Mouse (Mus musculus) frontal cortex, adult 2 months (tissue): ENCODE results near the gene Ms4a3. TPM values are rescaled to one million over a fixed set of nuclear protein-coding genes. Genes with fewer than 3 reads are reported as not detected.

Experiments
- DNase-seq, 2 experiments: peaks; one replicate each; pipeline ENCODE4 v3.0.0; 2022; ENCODE audit warnings: low spot score in 1 of 2; ENCODE audit errors: extremely low spot score in 1 of 2
- polyA plus RNA-seq: library from polyadenylated mRNA; depleted of rRNA; stranded (reverse); fragments of >200 nt; gene quantifications from 2 replicates; pipeline ENCODE4 v1.2.3, GENCODE M21; 2012; rRNA removed

Gene Ms4a3
- not detected in 2 replicates for polyA plus RNA-seq

DNA sequence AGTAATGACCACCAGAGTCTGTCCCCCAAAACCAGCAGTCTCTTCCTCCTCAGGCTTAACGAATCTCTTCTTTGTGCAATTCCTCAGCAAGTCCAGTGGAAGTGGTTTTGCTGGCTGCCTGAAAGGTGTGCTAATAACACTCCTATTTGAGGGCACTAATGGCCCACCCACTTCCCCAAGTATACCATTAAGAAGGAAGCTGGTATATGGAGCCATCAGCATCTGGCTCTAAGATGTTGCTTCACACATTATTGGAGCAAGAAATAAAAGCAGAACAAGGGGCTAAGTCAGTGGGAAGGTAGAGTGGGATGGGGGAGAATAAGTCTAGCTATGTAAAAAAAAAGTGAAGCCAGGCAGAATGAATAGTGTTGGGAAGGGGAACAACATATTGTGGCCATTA is at the start of gene Ms4a3:
Ms4a3 (minus strand) TSS at position 120 of the 400 bp plus-strand sequence.
- DNase-seq = no peak

DNA sequence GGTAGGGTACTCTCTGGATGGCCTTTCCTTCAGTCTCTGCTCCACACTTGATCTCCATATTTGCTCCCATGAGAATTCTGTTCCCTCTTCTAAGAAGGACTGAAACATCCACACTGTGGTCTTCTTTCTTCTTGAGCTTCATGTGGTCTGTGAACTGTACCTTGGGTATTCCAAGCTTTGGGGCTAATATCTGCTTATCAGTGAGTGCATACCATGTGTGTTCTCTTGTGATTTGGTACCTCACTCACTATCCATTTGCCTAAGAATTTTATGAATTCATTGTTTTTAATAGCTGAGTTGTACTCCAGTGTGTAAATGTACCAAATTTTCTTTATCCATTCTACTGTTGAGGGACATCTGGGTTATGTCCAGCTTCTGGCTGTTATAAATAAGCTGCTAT is 20.9 kb upstream of the Ms4a3 start:
- DNase-seq = no peak

DNA sequence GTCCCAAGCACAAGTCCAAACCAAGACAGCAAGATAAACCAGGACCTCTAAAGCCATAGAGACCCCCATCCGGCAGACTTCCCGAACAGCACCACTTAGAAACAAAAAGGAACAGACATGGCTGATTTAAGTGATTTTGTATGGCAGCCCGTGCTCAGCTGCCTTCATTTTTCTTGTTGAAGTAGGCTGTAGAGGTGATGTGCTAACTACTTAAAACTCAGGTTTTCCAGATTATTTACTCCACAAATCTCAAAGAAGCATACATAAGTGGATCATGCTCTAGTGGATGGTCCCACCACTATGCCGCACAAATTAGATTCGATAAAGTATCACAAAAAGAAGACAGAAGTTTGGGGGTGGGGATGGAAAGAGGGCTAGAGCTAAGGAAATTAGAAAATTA is 19.8 kb upstream of the Ms4a3 start, which contains the start of gene Oosp2:
Oosp2 (minus strand) TSS at position 101 of the 400 bp plus-strand sequence.
- DNase-seq = no peak

DNA sequence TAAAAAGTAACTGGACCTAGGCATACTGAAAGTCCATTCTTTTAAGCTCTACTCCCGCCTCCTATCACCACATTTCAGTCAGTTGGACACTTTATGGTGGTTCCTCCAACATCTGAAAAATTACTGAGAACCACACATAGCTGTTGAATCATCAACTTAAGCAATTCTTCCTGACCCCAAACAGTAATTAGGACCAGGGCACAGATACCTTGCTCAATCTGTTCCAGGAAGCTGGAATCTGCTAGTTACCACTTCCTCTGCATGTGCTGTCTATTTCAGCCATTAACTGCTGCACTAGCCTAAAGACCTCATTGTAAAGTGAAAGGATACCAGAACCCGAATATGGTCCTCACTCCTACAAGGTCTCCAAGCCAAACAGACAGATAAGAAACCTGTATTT is 18.5 kb upstream of the Ms4a3 start:
- DNase-seq = no peak

DNA sequence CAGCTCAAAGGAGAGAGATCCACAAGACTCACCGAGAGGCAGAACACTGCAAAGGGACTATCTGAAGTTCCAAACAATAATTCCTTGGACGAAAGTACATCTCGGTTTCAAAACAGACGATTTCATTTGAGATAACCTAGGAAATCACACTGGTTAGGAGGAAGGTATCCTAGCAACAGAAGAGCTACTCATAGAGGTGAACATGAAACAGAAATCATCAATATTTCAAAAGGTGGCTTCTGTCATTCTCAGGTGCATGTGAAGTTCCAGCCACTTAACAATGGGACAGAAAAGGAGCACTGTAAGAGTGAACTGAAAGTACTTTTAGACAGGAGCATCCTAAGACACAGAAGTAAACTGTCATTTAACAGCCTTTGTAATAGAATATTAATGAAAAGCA is 8.9 kb upstream of the Ms4a3 start:
- DNase-seq = no peak

DNA sequence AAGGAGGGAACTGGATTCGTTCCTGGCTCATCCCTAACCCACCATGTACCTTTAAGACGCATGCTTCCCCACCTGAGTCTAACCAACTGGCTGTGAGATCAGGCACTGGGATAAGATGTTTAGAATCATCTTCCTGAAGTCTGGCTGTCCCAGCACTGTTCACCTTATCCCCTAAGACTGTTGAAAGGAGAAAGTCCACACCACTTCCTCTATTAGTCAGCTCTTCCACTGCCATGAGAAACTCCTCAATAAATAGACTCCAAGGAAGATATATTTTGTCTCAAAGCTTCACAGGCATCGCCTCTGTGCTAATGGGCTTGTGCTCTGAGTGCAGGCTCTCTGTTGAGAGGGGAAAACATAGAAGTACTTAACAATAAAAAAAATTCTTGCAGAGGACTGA is 5.5 kb upstream of the Ms4a3 start:
- no peak for DNase-seq

DNA sequence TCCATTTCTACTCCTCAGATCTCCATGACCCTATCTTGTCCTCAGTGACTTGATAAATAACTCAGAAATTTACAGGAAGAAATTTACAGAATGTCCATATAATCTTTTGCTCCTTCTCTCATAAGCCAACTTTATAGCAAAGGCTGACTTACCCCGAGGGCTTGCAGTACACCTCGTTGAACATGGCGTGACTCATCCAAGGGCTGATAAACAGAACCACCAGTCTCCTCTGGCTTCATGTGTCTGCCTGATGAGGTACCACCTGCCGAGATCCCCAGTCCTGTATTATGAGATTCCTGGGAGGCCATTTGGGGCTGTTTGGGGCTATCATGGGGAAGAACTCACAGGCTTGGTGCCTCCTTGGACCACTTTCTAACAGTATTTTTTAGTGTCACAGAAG is 1.6 kb downstream of the Ms4a3 start:
- no peak for DNase-seq

DNA sequence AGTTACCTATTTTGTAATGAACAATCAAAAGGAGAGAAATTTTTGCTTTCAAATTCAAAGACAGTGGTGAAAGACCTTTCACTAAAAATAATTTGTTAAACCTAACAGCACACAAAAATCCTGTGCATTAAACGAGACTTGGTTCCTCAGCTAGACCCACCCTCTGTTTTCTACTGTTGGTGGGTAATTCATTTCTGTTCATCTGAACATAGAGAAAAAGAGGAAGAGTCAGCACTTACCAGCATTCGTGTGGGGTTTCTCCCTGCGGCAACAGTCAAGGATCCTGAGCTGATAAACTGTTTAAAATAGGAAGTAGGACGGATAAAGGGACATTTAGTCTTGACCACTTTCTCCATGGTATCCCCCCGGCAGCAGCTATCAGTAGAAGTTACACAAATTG is 5.1 kb downstream of the Ms4a3 start:
- no peak for DNase-seq

DNA sequence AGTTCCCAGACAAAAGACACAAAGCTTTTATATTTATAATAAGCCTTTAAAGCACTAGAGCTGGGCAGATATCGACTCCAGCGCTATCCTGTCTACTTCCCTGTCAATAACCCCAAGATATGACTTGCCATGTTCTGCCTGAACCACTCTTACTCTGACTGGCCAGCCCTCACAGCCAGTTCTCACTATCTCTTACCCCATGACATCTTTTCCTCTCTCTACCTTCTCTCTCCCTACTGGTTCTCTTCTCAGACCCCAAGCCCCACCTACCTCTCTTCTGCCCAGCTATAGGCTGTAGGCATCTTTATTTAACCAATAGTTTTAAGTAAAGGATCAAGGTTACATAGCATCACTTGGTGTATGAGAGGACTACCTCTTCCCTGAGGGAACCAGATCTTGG is 6.3 kb downstream of the Ms4a3 start:
- DNase-seq = no peak

DNA sequence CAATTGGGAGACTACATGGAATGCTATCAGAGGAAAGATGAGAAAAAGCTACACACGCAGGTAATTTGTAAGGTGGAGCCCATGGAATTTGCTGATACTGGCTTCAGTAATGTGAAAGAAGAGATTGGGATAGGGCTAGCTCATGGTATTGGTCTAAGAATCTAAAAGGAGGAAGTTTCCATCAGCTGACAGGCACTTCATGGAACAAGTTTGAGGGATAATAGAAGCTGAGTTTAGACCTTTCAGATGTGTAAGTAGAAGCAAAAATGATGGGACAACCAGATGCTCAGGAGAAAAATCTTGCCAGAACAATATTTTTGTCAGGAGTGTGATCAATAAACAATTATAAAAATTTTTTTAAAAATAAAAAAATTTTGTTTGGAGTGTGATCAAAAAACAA is 6.9 kb downstream of the Ms4a3 start:
- DNase-seq = no peak

DNA sequence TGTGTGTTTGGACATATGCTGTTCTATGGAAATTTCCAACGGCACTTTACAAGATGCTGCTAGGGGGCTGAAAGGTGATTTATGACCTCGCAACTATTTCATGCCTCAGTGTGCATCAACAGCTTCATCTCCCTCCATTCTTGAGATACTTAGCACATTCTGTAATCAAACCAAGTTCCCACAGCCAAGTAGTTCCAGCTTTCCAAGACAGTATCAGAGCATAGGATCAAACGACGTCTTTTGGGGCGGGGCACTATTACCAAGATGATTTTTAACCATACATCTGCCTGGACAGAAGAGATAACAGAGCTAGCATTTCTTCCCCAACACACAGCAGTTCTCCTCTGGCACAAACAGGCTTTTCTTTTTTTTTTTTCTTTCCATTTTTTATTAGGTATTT is 15.4 kb downstream of the Ms4a3 start:
- DNase-seq = no peak

DNA sequence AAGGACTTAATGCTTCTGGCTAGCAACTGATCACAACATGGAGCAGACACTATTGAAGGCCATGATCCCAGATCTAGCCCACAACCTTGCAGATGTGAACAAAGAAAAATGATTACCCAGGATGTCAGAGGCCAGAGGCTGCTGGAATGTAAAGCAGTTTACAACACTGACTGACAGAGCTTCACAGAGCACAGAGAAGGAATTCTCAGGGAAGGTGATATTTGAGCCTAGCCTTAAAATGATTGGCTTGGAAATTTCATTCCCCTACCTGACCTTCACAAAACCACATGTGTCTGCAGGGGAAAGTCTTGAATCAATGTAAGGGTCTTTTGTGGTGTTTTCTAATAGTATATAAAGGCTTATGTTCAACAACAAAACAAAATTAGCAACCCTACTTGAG is 15.9 kb downstream of the Ms4a3 start:
- no peak for DNase-seq

DNA sequence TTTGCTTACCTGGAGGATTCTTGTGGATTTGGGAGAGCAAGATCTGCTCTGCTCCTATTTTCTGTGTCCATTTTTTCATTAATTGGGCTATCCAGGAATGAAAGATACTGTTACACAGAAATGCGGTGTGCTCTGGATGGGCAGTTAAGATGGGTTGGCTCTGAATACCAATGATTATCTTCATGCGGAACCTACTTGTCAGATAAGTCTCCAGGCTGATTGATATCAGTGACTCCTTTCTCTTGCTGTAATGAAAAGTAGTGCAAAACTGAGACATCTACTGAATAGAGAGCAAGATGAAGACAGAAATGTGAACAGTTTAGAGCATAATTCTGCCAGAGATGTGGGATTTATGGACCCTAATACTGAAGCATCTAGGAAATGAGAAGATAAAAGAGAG is 17.1 kb downstream of the Ms4a3 start, which contains the start of gene Ms4a2:
Ms4a2 (minus strand) TSS at position 169 of the 400 bp plus-strand sequence.
- no peak for DNase-seq

DNA sequence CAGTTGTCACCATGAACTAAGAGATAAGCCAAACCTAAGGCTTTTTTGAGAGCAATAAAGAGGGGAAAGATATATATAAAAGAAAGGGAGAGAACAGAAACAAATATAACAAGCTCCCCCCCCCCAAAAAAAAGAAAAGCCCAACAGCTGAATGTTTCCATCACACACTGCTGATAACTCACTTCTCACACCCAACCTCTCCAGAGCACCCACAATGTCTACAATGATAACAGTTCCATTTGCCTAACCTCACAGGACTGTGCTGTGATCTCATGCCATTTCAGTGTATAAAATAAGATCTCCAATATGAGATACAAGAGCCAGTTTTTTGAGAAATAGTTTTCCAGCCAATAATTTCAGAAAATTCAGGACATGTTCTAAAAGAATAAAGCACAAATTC is 22.7 kb downstream of the Ms4a3 start:
- no peak for DNase-seq

DNA sequence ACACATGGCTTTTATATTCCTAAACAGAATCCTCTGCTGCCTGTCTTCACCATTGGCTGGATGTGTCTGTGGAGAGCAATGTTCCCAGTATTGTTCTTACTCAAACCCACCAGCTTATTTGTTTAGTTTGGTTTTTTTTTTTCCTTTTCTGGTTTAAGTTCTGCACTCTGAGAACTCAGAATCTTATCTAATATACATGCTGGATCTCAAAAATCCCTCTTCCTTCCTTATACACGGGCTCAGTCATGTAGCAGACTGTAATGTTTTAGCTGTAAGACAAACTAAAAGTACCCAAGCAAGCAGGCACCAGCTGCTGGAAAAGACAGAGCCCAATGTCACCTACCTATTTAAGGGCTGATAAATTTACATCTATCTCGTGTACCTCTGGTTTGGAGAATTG is 25.8 kb downstream of the Ms4a3 start:
- DNase-seq = no peak

DNA sequence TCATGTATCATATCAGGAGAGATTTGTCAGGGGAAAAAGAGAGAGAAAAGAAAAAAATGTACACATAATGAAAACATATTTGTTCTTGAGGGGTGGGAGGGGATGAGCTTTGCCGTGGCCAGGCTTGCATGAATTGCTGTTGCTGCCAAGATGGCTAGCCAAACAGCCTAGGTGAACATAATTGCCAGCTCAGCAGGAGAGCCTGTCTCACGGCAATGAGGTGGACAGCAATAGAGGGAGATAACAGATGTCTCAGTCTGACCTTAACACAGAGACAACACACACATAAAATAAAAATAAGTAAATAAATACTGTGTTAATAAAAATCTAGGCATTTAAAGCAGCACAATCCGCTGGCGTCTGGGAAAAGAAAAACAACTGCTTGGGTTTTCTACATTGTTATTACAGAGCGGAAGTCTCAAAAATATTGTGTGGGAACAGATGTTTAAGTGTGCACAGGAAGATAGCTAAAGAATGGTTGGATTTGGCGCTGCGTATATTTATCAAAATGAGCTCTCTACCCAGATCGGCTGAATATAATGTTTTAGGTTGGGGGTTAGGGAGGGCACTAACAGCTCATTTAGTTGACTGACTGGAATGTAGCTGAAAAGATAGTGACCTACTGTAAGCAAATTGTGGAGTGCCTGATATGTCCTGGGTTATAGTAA is 26.7 kb downstream of the Ms4a3 start:
- DNase-seq = no peak

DNA sequence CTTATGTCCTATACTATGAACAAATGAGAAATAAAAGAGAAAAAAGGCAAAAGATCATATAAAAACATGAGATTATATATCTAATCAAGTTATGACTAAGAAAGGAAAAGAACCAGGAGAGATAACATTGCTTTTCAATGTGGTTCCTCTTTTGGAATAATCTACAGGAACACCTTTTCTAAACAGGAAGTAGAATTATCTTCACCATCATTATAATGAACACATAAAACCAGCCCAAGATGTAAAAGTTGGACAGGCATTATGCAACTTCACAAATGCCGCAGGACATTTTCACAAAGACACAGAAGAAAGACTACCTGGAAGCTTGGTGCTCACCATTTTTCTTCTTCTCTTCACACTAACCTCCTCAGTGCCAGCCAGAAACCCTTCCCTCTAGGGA is 27.6 kb downstream of the Ms4a3 start:
- DNase-seq = no peak

DNA sequence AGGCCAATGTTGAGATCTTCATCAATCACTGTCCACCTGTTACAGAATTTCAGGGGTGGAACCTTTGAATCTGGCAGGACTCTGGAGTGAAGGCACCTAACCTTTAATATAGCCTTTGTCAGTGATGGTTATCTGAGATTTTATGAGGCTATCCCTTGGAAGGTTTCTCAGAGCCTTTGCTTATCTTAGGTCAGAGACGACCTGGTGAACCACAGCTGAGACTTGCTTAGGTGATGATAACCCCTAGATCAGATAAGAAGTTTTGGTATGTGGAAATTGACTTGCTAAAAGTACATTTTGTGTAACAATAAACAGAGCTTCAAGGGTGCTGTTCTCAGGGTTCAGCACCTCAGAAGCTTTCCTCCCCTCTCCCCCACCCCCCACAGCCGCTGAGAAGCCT is 28.4 kb downstream of the Ms4a3 start:
- no peak for DNase-seq

DNA sequence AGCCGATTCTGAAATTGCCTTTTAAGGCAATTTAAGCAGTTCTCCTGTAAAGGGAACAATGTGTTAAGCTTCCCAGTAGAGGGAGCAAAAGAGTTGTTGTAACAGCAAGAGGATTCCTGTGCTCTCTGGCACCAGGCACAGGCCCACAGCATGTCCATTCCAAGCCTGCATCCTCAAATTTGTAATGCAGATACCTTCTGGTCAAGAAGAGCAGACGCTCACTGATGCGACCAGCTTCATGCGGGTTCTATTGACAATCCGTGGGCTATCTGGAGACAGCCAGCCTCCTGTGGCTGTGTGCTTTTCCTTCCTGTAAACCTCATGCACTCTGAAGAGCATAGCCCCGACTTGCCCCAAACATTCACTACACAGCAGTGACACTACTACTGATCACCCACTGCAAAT is 29.1 kb downstream of the Ms4a3 start:
- peak in 1 of 2 experiments; percentile 69 for DNase-seq

DNA sequence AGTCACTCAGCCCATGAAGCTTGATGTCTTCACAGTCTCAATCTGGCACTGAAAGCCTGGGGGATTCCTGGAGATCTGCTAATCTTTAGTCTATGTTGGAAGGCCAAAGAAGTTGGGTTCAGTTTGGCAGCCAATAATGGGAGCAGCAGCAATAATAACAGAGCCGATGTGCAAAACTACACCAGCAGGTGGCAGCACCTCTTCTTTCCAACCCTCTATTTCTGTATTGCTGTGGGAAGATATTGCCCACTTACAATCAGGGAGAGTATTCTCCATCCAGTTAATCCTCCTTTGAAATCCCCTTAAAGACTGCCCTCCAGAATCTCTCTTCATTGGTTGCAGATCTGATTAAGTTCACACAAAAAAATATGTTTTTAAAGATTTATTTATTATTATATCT is 32.5 kb downstream of the Ms4a3 start:
- peak in 1 of 2 experiments; percentile 55 for DNase-seq

DNA sequence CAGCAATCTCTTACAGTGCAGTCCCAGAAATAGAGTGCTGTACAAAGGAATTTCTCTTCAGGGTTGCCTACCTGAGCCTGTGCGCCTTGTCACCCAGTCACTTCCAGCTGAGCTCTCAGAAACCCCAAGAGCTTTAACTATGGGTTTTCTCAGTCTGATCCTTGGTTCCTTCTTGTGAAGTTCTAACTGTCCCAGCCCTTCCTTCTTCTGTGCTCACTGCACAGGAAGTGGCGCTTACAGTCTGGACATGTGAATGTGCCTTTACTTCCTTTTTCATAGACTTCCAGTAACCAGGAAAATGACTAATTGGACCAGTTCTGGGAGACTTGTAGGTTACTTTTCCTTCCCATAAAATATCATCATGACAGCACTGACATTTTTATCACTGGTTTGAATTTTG is 36.0 kb downstream of the Ms4a3 start, which contains the start of gene Ms4a6d:
Ms4a6d (minus strand) TSS at position 247 of the 400 bp plus-strand sequence.
- no peak for DNase-seq

DNA sequence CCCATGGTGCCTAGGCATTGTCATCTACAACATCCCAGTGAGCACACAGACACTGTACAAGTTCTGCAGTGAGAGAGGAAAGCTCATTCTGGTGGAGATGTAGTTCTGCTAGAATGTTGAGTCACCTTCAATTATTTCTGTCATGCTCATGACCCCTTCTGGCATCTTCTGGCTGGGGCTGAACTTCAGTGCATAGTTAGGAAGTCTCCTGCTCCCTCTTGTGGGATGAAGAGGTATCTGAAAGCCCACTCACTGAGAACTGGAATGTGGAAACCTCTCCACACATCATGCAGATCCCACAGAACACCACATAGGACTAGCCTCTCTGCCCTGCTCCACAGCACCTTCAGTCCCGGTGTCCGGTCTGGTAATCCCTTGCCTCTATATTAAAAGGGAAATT is 38.6 kb downstream of the Ms4a3 start:
- peak in 1 of 2 experiments; percentile 61 for DNase-seq

DNA sequence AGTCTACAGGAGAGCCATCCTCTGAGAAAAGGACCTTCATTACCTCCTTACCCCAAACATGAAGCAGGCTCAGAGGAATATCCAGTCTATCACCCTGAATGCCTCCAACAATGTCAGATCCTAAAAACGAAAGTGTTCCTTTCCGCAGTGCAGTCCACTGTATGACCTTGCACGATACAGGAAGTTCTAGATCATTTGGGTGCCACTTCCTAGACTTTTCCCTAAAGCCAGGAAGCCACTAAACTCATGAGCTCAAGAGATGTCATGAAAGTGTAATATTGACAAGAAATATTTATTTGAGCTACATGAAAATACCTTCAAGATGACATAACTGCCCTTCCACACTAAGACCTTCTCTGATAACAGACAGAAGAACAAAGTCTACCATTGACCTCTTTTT is 39.3 kb downstream of the Ms4a3 start:
- no peak for DNase-seq
